Mouse (Mus musculus) liver, postnatal 0 days (tissue): ENCODE measurements around the gene Pde11a. TPM values are rescaled to one million over a fixed set of nuclear protein-coding genes. Genes with fewer than 3 reads are reported as not detected.

Experiments used
- ATAC-seq: fragments of 200-750 bp; cut with Nextera tagmentation; 2 replicates; pipeline ENCODE4 v1.8.0; 2017; ENCODE audit warnings: mild to moderate bottlenecking, moderate library complexity
- DNase-seq: peaks from one replicate; pipeline ENCODE4 v3.0.0-alpha.2; 2016
- H3K27ac ChIP-seq: fragments of 300-500 bp; sonication (generic); 2 replicates; pipeline ENCODE4 v1.5.1; 2014; ENCODE audit warnings: antibody characterized with exemption, moderate library complexity, mild to moderate bottlenecking, low read depth
- H3K27me3 ChIP-seq: fragments of 300-500 bp; sonication (generic); 2 replicates; pipeline ENCODE4 v1.6.1; 2014; ENCODE audit warnings: low read length, control low read depth, mixed read lengths; ENCODE audit not compliant: insufficient read depth
- H3K36me3 ChIP-seq: fragments of 300-500 bp; sonication (generic); replicated peaks from 2 replicates; pipeline ENCODE4 v1.6.1; 2014; ENCODE audit warnings: mild to moderate bottlenecking, control low read depth, low read length, moderate library complexity, mixed read lengths; ENCODE audit not compliant: insufficient read depth
- H3K4me1 ChIP-seq: fragments of 300-500 bp; sonication (generic); 2 replicates; pipeline ENCODE4 v1.6.1; 2014; ENCODE audit warnings: antibody characterized with exemption, mild to moderate bottlenecking, control low read depth; ENCODE audit not compliant: insufficient read depth
- H3K4me2 ChIP-seq: fragments of 300-500 bp; sonication (generic); 2 replicates; pipeline ENCODE4 v1.6.1; 2014; ENCODE audit warnings: low read depth, mild to moderate bottlenecking, low read length, moderate library complexity, mixed read lengths
- H3K4me3 ChIP-seq: fragments of 300-500 bp; sonication (generic); 2 replicates; pipeline ENCODE4 v1.5.1; 2014; ENCODE audit warnings: low read depth, low read length
- H3K9ac ChIP-seq: fragments of 300-500 bp; sonication (generic); replicated peaks from 2 replicates; pipeline ENCODE4 v1.6.1; 2014; ENCODE audit warnings: mild to moderate bottlenecking, moderate library complexity
- H3K9me3 ChIP-seq: fragments of 300-500 bp; sonication (generic); 2 replicates; pipeline ENCODE4 v1.6.1; 2016; ENCODE audit warnings: mild to moderate bottlenecking, control low read depth, low read length, mixed read lengths
- CTCF ChIP-seq: sonication (generic); IDR thresholded peaks from 2 replicates; pipeline ENCODE4 v1.5.1; 2016; ENCODE audit warnings: antibody characterized with exemption, low read depth
- EP300 ChIP-seq: IDR thresholded peaks from 2 replicates; pipeline ENCODE4 v1.6.1; 2016; ENCODE audit warnings: antibody characterized with exemption, low read depth, mild to moderate bottlenecking
- WGBS: fragments of 180-500 bp; shearing (Covaris S2); extraction: QIAGEN DNeasy Blood & Tissue Kit; methylation state at CpG from one replicate; pipeline ENCODE4 v1.1.7; 2014; ENCODE audit not compliant: insufficient replicate concordance; 5-methylcytosine and 5-hydroxymethylcytosine counted together
- polyA plus RNA-seq: library from polyadenylated mRNA; unstranded; fragments of >200 nt; fragmentation: Nextera tagmentation; extraction: Ambion mirVana; gene quantifications from 2 replicates; pipeline ENCODE4 v1.2.1, GENCODE M21; 2015

Pde11a gene
- polyA plus RNA-seq, 1 experiment from 2014 or later: 0.06 TPM

GRCm38 (mm10) chr2:76109653-76110052, 228.9 kb downstream of the Pde11a start:
- Histone ChIP-seq H3K4me2 (no peak overlapping the region), H3K9ac (no peak overlapping the region), H3K9me3 (no peaks in the 10 kb centered on the region), H3K4me3 (no peak overlapping the region), H3K36me3 (no peaks in the 10 kb centered on the region), H3K27me3 (no peaks in the 10 kb centered on the region), H3K27ac (no peak overlapping the region), H3K4me1 (no peaks in the 10 kb centered on the region)
- ATAC-seq (no peak), DNase-seq (no peak)
- 26% methylated on average over 8 of the region's 8 CpGs for WGBS
- TF ChIP-seq CTCF (no peak), EP300 (no peak)

- no peaks in the 10 kb centered on the region for H3K9me3 ChIP-seq
- no peak overlapping the region for H3K4me3 ChIP-seq
- no peak overlapping the region for H3K27ac ChIP-seq
- no peaks in the 10 kb centered on the region for H3K36me3 ChIP-seq
- H3K9ac ChIP-seq: no peak overlapping the region
- ATAC-seq (no peak), DNase-seq (no peak)
- no peaks in the 10 kb centered on the region for H3K4me1 ChIP-seq
- no peaks in the 10 kb centered on the region for H3K27me3 ChIP-seq
- TF ChIP-seq CTCF: peak; percentile 40
- TF ChIP-seq EP300: no peak
- no peak overlapping the region for H3K4me2 ChIP-seq
- 65% methylated on average over 14 of the region's 14 CpGs for WGBS
These were observed 236.5 kb downstream of the Pde11a start for GRCm38 (mm10) chr2:76101889-76102602.

GRCm38 (mm10) chr2:76100597-76100996, 238.0 kb downstream of the Pde11a start:
- Histone ChIP-seq H3K27me3 (no peaks in the 10 kb centered on the region), H3K4me1 (no peaks in the 10 kb centered on the region), H3K27ac (no peak overlapping the region), H3K9ac (no peak overlapping the region), H3K36me3 (no peaks in the 10 kb centered on the region), H3K9me3 (no peaks in the 10 kb centered on the region), H3K4me3 (no peak overlapping the region), H3K4me2 (no peak overlapping the region)
- ATAC-seq (no peak), DNase-seq (no peak)
- no peak for TF ChIP-seq EP300
- TF ChIP-seq CTCF: no peak
- 52% methylated on average over 9 of the region's 9 CpGs for WGBS

GRCm38 (mm10) chr2:76099726-76100347, 238.7 kb downstream of the Pde11a start:
- Histone ChIP-seq H3K4me3 (no peak overlapping the region), H3K27ac (no peak overlapping the region), H3K36me3 (no peaks in the 10 kb centered on the region), H3K27me3 (no peaks in the 10 kb centered on the region), H3K9me3 (no peaks in the 10 kb centered on the region), H3K4me2 (no peak overlapping the region), H3K9ac (no peak overlapping the region), H3K4me1 (no peaks in the 10 kb centered on the region)
- ATAC-seq (no peak), DNase-seq (no peak)
- no peak for TF ChIP-seq EP300
- no peak for TF ChIP-seq CTCF
- 67% methylated on average over 9 of the region's 9 CpGs for WGBS

GRCm38 (mm10) chr2:76098381-76098780, 240.2 kb downstream of the Pde11a start:
- DNase-seq: no peak
- no peak overlapping the region for H3K4me2 ChIP-seq
- H3K36me3 ChIP-seq: no peaks in the 10 kb centered on the region
- no peaks in the 10 kb centered on the region for H3K27me3 ChIP-seq
- TF ChIP-seq EP300 (no peak), CTCF (no peak)
- H3K9me3 ChIP-seq: no peaks in the 10 kb centered on the region
- no peak for ATAC-seq
- no peak overlapping the region for H3K9ac ChIP-seq
- no peaks in the 10 kb centered on the region for H3K4me1 ChIP-seq
- 31% methylated on average over 8 of the region's 8 CpGs for WGBS
- H3K27ac ChIP-seq: no peak overlapping the region
- H3K4me3 ChIP-seq: no peak overlapping the region

- H3K27me3 ChIP-seq: no peaks in the 10 kb centered on the region
- H3K4me3 ChIP-seq: no peak overlapping the region
- H3K36me3 ChIP-seq: no peaks in the 10 kb centered on the region
- H3K9ac ChIP-seq: no peak overlapping the region
- no peaks in the 10 kb centered on the region for H3K9me3 ChIP-seq
- no peak overlapping the region for H3K4me2 ChIP-seq
- no peaks in the 10 kb centered on the region for H3K4me1 ChIP-seq
- H3K27ac ChIP-seq: no peak overlapping the region
- DNase-seq (no peak), ATAC-seq (no peak)
- 50% methylated on average over 7 of the region's 7 CpGs for WGBS
- no peak for TF ChIP-seq CTCF
- TF ChIP-seq EP300: no peak
These were observed 240.7 kb downstream of the Pde11a start for GRCm38 (mm10) chr2:76097847-76098246.
